Mouse (Mus musculus): Measurements from ENCODE around the gene Gid8. TPM values are rescaled to one million over a fixed set of nuclear protein-coding genes. Genes with fewer than 3 reads are reported as not detected.

Gid8 gene
- total and polyA plus RNA-seq, 3 experiments = 52.8 to 65.5 TPM; not detected in 1

DNA sequence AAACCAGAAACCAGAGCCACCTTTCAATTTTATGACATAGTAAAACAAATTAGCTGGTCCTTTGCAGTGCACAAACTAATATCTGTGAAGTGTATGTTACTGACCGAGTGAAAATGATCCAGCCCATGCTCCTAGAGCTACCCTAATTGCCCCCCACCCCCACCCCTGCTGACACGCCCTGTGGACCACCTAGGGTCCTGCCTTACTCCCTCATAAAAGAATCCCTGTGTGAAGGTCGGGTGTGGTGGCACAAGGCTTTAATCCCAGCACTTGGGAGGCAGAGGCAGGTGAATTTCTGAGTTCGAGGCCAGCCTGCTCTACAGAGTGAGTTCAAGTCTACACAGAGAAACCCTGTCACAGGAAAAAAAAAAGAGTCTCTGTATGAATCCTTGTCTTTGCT lies 1.6 kb downstream of the Gid8 start:
- Histone ChIP-seq H3K27me3 (ENCODE audit: control insufficient read depth in 1 of 2, insufficient read depth in 2 of 2, low read length in 2 of 2) (no peaks in the 10 kb centered on the region), H3K9ac (ENCODE audit: control insufficient read depth, low read depth, low read length, poor library complexity, severe bottlenecking) (peak overlapping the region; percentile 95), H3K27ac (ENCODE audit: control insufficient read depth, low read depth, low read length) (peak overlapping the region; percentile 83), H3K4me1 (ENCODE audit: control insufficient read depth in 1 of 2, insufficient read depth in 2 of 2, low read length in 2 of 2) (peaks cover 4 to 21% of the 10 kb centered on the region in 2 experiments), H3K79me2 (ENCODE audit: control insufficient read depth, insufficient read depth, low read length, poor library complexity) (peaks cover 51% of the 10 kb centered on the region), H3K36me3 (ENCODE audit: control insufficient read depth in 1 of 2, insufficient read depth in 2 of 2, low read length in 2 of 2) (peaks cover 8 to 34% of the 10 kb centered on the region in 2 experiments), H3K9me3 (replicated peaks; ENCODE audit: insufficient read depth, low read length) (no peaks in the 10 kb centered on the region), H3K4me3 (ENCODE audit: control insufficient read depth in 1 of 2, insufficient read depth in 1 of 2, low read depth in 2 of 2, low read length in 2 of 2) (peak overlapping the region; percentile 86 to 99)
- TF ChIP-seq MXI1 (IDR thresholded peaks at IDR 0.05; ENCODE audit: low read depth, low read length) = no peak
- TF ChIP-seq NELFE (IDR thresholded peaks at IDR 0.05; ENCODE audit: low read depth, low read length) = 0 out of 2 replicates have a peak, but pooled peaks have one; percentile 7
- TF ChIP-seq ZKSCAN1 (IDR thresholded peaks at IDR 0.05; ENCODE audit: low read depth, low read length) = no peak
- no peak for TF ChIP-seq USF1 (IDR thresholded peaks at IDR 0.05; ENCODE audit: low read depth, low read length)
- TF ChIP-seq EP300 (IDR thresholded peaks at IDR 0.05; ENCODE audit: low read depth in 1 of 2, low read length in 2 of 2) = no peak
- TF ChIP-seq RAD21 (IDR thresholded peaks at IDR 0.05; ENCODE audit: low read depth, low read length) = no peak
- TF ChIP-seq TBP (IDR thresholded peaks at IDR 0.05; ENCODE audit: low read depth, low read length) = peak; percentile 83
- peak; percentile 43; the same call in 1 of the 2 replicates for TF ChIP-seq ZNF384 (IDR thresholded peaks at IDR 0.05; ENCODE audit: low read depth, low read length)
- TF ChIP-seq MAX (IDR thresholded peaks at IDR 0.05; ENCODE audit: low read length) = 0 out of 2 replicates have a peak, but pooled peaks have one; percentile 6
- TF ChIP-seq MYB (IDR thresholded peaks at IDR 0.05; ENCODE audit: low read depth, low read length) = 0 out of 2 replicates have a peak, but pooled peaks have one; percentile 13
- no peak for TF ChIP-seq MEF2A (IDR thresholded peaks at IDR 0.05; ENCODE audit: extremely low read depth, insufficient replicate concordance, low read depth, low read length, poor library complexity, severe bottlenecking)
- TF ChIP-seq HCFC1 (IDR thresholded peaks at IDR 0.05; ENCODE audit: low read depth, low read length) = no peak
- TF ChIP-seq ETS1 (IDR thresholded peaks at IDR 0.05; ENCODE audit: low read depth, low read length) = no peak
- no peak for TF ChIP-seq ZC3H11A (IDR thresholded peaks at IDR 0.05; ENCODE audit: low read depth, low read length)
- no peak for TF ChIP-seq CTCF (IDR thresholded peaks at IDR 0.05 in 2 of 3, conservative IDR thresholded peaks at IDR 0.05 in 1 of 3; ENCODE audit: control insufficient read depth in 1 of 3, insufficient read depth in 1 of 3, low read depth in 2 of 3, low read length in 3 of 3, poor library complexity in 1 of 3, severe bottlenecking in 1 of 3)
- DNase-seq (ENCODE audit: low read depth, low spot score) = no peak

- H3K79me2 ChIP-seq (ENCODE audit: control insufficient read depth, insufficient read depth, low read length, poor library complexity) = peaks cover 45% of the 10 kb centered on the region
- peaks cover 4 to 16% of the 10 kb centered on the region in 2 experiments for H3K4me1 ChIP-seq (ENCODE audit: control insufficient read depth in 1 of 2, insufficient read depth in 2 of 2, low read length in 2 of 2)
- H3K27ac ChIP-seq (ENCODE audit: control insufficient read depth, low read depth, low read length) = peak overlapping the region; percentile 83
- peaks cover 9 to 32% of the 10 kb centered on the region in 2 experiments for H3K36me3 ChIP-seq (ENCODE audit: control insufficient read depth in 1 of 2, insufficient read depth in 2 of 2, low read length in 2 of 2)
- peak overlapping the region in 1 of 2 experiments; percentile 86; a peak in 2 of 4 replicates for H3K4me3 ChIP-seq (ENCODE audit: control insufficient read depth in 1 of 2, insufficient read depth in 1 of 2, low read depth in 2 of 2, low read length in 2 of 2)
- H3K27me3 ChIP-seq (ENCODE audit: control insufficient read depth in 1 of 2, insufficient read depth in 2 of 2, low read length in 2 of 2) = no peaks in the 10 kb centered on the region
- peak; percentile 91 for DNase-seq (ENCODE audit: low read depth, low spot score)
- no peaks in the 10 kb centered on the region for H3K9me3 ChIP-seq (replicated peaks; ENCODE audit: insufficient read depth, low read length)
- peak overlapping the region; percentile 95; the same call in 1 of the 2 replicates for H3K9ac ChIP-seq (ENCODE audit: control insufficient read depth, low read depth, low read length, poor library complexity, severe bottlenecking)
- TF ChIP-seq POLR2AphosphoS5 (IDR thresholded peaks at IDR 0.05; ENCODE audit: borderline replicate concordance, low read depth, low read length) (no peak), MAFK (IDR thresholded peaks at IDR 0.05; ENCODE audit: borderline replicate concordance, low read depth, low read length) (no peak), TCF12 (IDR thresholded peaks at IDR 0.05; ENCODE audit: low read depth, low read length) (peak; percentile 88), ZKSCAN1 (IDR thresholded peaks at IDR 0.05; ENCODE audit: low read depth, low read length) (no peak), E2F4 (IDR thresholded peaks at IDR 0.05; ENCODE audit: borderline replicate concordance, low read depth, low read length) (no peak), HCFC1 (IDR thresholded peaks at IDR 0.05; ENCODE audit: low read depth, low read length) (no peak), EP300 (IDR thresholded peaks at IDR 0.05; ENCODE audit: low read depth in 1 of 2, low read length in 2 of 2) (peak; percentile 72 to 89), MYC (IDR thresholded peaks at IDR 0.05; ENCODE audit: low read depth, low read length) (peak; percentile 76), POLR2A (IDR thresholded peaks at IDR 0.05; ENCODE audit: control insufficient read depth in 1 of 2, insufficient read depth in 1 of 2, low read depth in 1 of 2, low read length in 2 of 2, poor library complexity in 1 of 2) (peak in 1 of 2 experiments; percentile 63; a peak in 2 of 4 replicates), UBTF (IDR thresholded peaks at IDR 0.05; ENCODE audit: borderline replicate concordance, insufficient read depth, low read depth, low read length) (no peak), JUND (IDR thresholded peaks at IDR 0.05; ENCODE audit: low read depth, low read length) (no peak), MEF2A (IDR thresholded peaks at IDR 0.05; ENCODE audit: extremely low read depth, insufficient replicate concordance, low read depth, low read length, poor library complexity, severe bottlenecking) (no peak), RAD21 (IDR thresholded peaks at IDR 0.05; ENCODE audit: low read depth, low read length) (no peak), ETS1 (IDR thresholded peaks at IDR 0.05; ENCODE audit: low read depth, low read length) (peak; percentile 98), GATA1 (IDR thresholded peaks at IDR 0.05; ENCODE audit: low read depth, low read length) (peak; percentile 95), TBP (IDR thresholded peaks at IDR 0.05; ENCODE audit: low read depth, low read length) (peak; percentile 48; the same call in 1 of the 2 replicates), POLR2AphosphoS2 (IDR thresholded peaks at IDR 0.05; ENCODE audit: low read length) (peak; percentile 33; the same call in 1 of the 2 replicates), MXI1 (IDR thresholded peaks at IDR 0.05; ENCODE audit: low read depth, low read length) (peak; percentile 63; the same call in 1 of the 2 replicates), KAT2A (conservative IDR thresholded peaks at IDR 0.05; ENCODE audit: low read depth, low read length) (no peak), GABPA (IDR thresholded peaks at IDR 0.05; ENCODE audit: low read depth, low read length) (no peak), NELFE (IDR thresholded peaks at IDR 0.05; ENCODE audit: low read depth, low read length) (peak; percentile 45), CTCF (IDR thresholded peaks at IDR 0.05 in 2 of 3, conservative IDR thresholded peaks at IDR 0.05 in 1 of 3; ENCODE audit: control insufficient read depth in 1 of 3, insufficient read depth in 1 of 3, low read depth in 2 of 3, low read length in 3 of 3, poor library complexity in 1 of 3, severe bottlenecking in 1 of 3) (no peak)
These were observed 2.2 kb downstream of the Gid8 start for GRCm38 (mm10) chr2:180712037-180712689.

Data from MEL (cell line).